Mouse (Mus musculus) C2C12 (cell line): ENCODE results near the gene Plac1.

Experiments
- CTCF ChIP-seq: IDR thresholded peaks from one replicate; pipeline ENCODE4 v1.5.1; 2011; ENCODE audit not compliant: control insufficient read depth, insufficient read depth, insufficient read length
- MAX ChIP-seq: IDR thresholded peaks from one replicate; pipeline ENCODE4 v1.6.1; 2011; ENCODE audit warnings: mild to moderate bottlenecking, control low read depth
- MYOD1 ChIP-seq: IDR thresholded peaks from one replicate; pipeline ENCODE4 v1.6.1; 2011; ENCODE audit warnings: low read depth; ENCODE audit not compliant: control insufficient read depth, insufficient read length
- MYOG ChIP-seq: IDR thresholded peaks from one replicate; pipeline ENCODE4 v1.6.1; 2011; ENCODE audit not compliant: control insufficient read depth, insufficient read length; ENCODE audit errors: extremely low read depth
- USF1 ChIP-seq: IDR thresholded peaks from one replicate; pipeline ENCODE4 v1.6.1; 2011; ENCODE audit warnings: low read depth, mild to moderate bottlenecking, control low read depth, moderate library complexity

DNA sequence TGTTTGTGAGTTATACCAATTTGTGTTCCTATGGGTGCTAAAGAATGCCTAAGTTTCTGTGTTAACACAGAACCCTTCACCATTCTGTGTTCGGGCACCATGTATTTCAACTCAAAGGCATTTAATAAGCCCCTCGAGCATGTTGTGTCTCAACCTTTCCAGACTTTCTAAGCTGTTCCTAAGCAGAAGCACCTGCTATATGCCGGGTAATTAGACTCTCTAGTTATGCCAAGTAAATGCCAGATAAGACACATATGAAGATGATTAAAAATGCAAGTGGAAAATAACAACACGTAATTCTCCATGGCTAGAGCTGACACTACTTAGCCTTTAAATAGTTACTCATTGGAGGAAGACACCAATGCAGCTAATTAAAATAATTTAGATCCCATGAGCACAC is 142.1 kb downstream of the Plac1 start:
- no peak for TF ChIP-seq MYOD1
- no peak for TF ChIP-seq CTCF
- TF ChIP-seq MAX, result no peak
- TF ChIP-seq USF1, result no peak
- no peak for TF ChIP-seq MYOG
